Mouse (Mus musculus) limb, embryonic 10.5 days (tissue): ENCODE results near the gene Lilr4b. TPM values are rescaled to one million over a fixed set of nuclear protein-coding genes. Genes with fewer than 3 reads are reported as not detected.
"Not testable (repeated sequence)": the region's sequence is repeated elsewhere in the genome, so short reads cannot be mapped to it uniquely, and the experiment has no call there.

Experiments
- DNase-seq: peaks from one replicate; pipeline ENCODE4 v3.0.0-alpha.2; 2017; ENCODE audit warnings: low spot score
- H3K27ac ChIP-seq: fragments of 300-500 bp; sonication (generic); 2 replicates; pipeline ENCODE4 v1.5.1; 2016; ENCODE audit warnings: mild to moderate bottlenecking
- H3K27me3 ChIP-seq: fragments of 300-500 bp; sonication (generic); 2 replicates; pipeline ENCODE4 v1.6.1; 2016; ENCODE audit warnings: low read depth, mild to moderate bottlenecking; ENCODE audit not compliant: poor library complexity, severe bottlenecking
- H3K36me3 ChIP-seq: fragments of 300-500 bp; sonication (generic); 2 replicates; pipeline ENCODE4 v1.6.1; 2016; ENCODE audit warnings: mild to moderate bottlenecking, moderate library complexity
- H3K4me1 ChIP-seq: fragments of 300-500 bp; sonication (generic); 2 replicates; pipeline ENCODE4 v1.6.1; 2016
- H3K4me3 ChIP-seq: fragments of 300-500 bp; sonication (generic); 2 replicates; pipeline ENCODE4 v1.5.1; 2016; ENCODE audit warnings: mild to moderate bottlenecking, moderate library complexity
- H3K9me3 ChIP-seq: fragments of 300-500 bp; sonication (generic); replicated peaks from 2 replicates; pipeline ENCODE4 v1.6.1; 2016; ENCODE audit warnings: mild to moderate bottlenecking
- WGBS: fragments of 180-500 bp; shearing (Covaris S2); methylation state at CpG from one replicate; pipeline ENCODE4 v1.1.7; 2016; 5-methylcytosine and 5-hydroxymethylcytosine counted together
- polyA plus RNA-seq: library from polyadenylated mRNA; unstranded; fragments of >200 nt; fragmentation: Nextera tagmentation; extraction: Ambion mirVana; gene quantifications from 2 replicates; pipeline ENCODE4 v1.2.1, GENCODE M21; 2016

Lilr4b gene
- polyA plus RNA-seq, result 0.06 TPM in 1 of 2 replicates, not detected in the other

DNA sequence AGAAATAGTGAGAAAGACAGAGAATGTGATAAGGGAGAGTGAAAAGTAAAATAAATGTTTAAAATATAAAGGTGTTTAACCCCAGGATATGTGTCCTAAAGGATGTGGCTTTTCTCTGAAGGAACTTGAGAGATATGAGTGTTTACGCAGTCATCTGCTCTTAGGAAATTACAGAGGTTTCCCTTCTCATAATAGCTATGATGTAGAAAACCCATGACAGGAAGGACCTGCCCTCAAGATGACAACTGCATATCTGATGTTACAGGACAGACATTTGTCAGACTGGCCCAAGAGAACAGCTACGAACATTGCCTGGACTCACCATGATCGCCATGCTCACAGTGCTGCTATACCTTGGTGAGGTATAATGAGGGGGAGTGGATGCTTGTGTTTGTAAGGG, at the start of gene Lilr4b, which contains the start of gene Gm49339:
Lilr4b (plus strand) TSS at position 236 of the 400 bp plus-strand sequence.
Gm49339 (plus strand) TSS at position 216 of the 400 bp plus-strand sequence.
- not testable (repeated sequence) for H3K9me3 ChIP-seq, H3K36me3 ChIP-seq, H3K4me1 ChIP-seq

DNA sequence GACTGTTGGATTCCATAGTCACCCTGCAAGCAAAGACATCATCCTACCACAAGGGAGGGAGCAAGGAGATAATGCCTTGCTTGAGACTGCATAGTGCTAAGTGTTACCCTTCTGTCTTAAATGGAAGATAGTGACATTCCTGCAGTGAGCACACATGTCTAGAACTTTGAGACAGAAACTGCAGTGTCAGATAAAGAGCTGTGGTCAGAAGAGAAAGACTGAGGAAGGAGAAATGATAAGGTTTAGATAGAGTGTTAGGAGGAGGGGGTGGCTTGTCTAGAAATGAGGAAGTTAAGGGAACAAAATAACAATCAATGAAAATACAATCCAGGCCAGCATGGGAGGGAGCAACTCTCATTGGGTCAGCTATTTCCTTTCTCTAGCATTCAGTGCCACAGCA, 47.5 kb upstream of the Lilr4b start:
- Histone ChIP-seq H3K27ac (no peak overlapping the region), H3K36me3 (no peaks in the 10 kb centered on the region), H3K27me3 (no peaks in the 10 kb centered on the region), H3K4me1 (no peaks in the 10 kb centered on the region), H3K4me3 (no peak overlapping the region), H3K9me3 (no peaks in the 10 kb centered on the region)
- no peak for DNase-seq

More for the DNA sequence above, at the start of gene Lilr4b, which contains the start of gene Gm49339:
- H3K27me3 ChIP-seq, DNase-seq, H3K27ac ChIP-seq, H3K4me3 ChIP-seq: not testable (repeated sequence)
- 100% methylated on average over 1 of the region's 3 CpGs for WGBS

DNA sequence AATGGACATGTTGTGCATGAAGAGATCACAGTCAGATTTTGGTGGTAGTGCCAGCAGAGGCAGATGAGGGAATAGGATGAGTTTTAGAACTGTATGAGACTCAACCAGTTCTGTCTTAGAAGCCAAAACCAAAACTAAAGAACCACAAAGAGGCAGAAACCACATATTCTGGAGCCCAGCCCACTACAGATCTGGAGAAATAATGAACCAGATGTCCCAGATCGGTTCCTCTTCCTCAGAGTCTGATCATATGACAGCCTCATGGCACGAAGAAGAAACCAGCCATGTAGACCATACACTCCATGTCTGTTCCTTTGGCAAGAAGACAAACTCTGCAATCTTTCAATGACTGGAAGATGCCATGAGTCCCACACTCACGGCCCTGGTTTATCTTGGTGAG, 44.7 kb upstream of the Lilr4b start:
- Histone ChIP-seq H3K36me3 (no peaks in the 10 kb centered on the region), H3K27ac (no peak overlapping the region), H3K27me3 (no peaks in the 10 kb centered on the region), H3K4me3 (no peak overlapping the region), H3K4me1 (no peaks in the 10 kb centered on the region), H3K9me3 (no peaks in the 10 kb centered on the region)
- no peak for DNase-seq
- WGBS, result 86% methylated on average over 3 of the region's 3 CpGs

DNA sequence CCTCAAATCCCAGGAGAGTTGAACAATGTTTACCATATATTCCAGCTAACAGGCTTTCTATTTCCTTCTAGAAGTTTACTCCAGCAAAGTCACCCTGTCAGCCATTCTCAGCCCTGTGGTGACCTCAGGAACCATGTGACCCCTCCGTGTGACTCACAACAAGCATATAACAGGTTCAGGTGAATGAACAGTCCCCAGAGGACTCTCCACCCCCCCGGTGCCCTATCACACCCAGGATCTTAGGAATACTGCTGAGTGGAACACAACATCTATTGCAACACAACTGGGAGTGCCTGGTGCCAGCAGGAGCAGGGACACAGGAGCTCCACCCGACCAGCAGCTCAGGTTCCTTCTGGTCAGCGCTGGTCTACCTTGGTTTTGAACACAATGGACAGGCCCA, 28.8 kb upstream of the Lilr4b start:
- DNase-seq, result no peak
- H3K27me3 ChIP-seq, result no peaks in the 10 kb centered on the region
- no peaks in the 10 kb centered on the region for H3K9me3 ChIP-seq
- no peak overlapping the region for H3K4me3 ChIP-seq
- 83% methylated on average over 4 of the region's 4 CpGs for WGBS
- no peaks in the 10 kb centered on the region for H3K4me1 ChIP-seq
- H3K36me3 ChIP-seq, result no peaks in the 10 kb centered on the region
- H3K27ac ChIP-seq, result no peak overlapping the region

DNA sequence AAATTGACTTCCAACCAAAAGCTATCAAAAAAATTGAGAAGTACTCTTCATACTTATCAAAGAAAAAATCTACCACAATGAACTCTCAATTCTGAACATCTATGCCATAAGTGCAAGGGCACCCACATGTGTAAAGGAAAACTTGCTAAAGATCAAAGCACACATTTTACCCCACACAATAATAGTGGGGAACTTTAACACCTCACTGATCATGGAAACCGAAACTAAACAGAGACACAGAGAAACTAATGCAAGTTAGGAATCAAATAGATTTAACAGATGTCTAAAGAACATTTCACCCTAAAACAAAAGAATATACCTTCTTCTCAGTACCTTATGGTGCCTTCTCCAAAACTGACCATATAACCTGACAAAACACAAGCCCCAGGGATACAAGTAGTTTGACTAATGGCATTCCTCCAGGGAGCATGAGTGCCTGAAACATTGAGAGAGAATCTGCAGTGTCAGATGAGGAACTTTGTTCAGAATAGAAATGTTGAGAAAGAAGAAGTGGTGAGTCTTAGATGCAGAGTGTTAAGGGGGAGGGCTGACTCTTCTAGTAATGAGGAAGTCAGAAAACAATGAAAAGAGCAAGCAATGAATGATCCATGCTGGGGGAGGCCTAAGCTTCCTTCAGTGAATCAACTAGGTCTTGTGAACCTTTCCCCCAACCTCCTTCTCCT, 26.7 kb upstream of the Lilr4b start:
- H3K4me1 ChIP-seq, result no peaks in the 10 kb centered on the region
- no peak overlapping the region for H3K27ac ChIP-seq
- H3K9me3 ChIP-seq, result no peaks in the 10 kb centered on the region
- H3K36me3 ChIP-seq, result no peaks in the 10 kb centered on the region
- no peak overlapping the region for H3K4me3 ChIP-seq
- no peak for DNase-seq
- 90% methylated on average over 1 of the region's 1 CpGs for WGBS
- H3K27me3 ChIP-seq, result no peaks in the 10 kb centered on the region

DNA sequence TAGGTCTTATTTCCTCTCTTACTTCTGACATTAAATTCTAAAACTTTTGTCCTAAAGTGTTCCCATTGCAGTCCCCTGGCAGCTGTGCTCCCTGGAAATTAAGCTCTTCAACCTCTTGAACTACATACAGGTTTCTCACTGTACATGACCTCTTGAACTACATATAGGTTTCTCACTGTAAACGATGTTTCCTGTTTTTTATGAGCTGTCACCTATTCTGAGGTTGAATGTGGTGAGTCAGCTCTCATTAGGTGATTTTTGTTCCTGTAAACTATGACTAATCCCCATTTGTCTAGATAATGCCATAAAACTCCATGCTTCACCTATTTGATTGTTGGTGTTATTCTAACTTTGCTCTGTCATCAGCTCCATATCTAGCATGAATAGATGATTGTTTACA, 26.1 kb upstream of the Lilr4b start:
- WGBS, result 81% methylated on average over 1 of the region's 1 CpGs
- no peak overlapping the region for H3K4me3 ChIP-seq

DNA sequence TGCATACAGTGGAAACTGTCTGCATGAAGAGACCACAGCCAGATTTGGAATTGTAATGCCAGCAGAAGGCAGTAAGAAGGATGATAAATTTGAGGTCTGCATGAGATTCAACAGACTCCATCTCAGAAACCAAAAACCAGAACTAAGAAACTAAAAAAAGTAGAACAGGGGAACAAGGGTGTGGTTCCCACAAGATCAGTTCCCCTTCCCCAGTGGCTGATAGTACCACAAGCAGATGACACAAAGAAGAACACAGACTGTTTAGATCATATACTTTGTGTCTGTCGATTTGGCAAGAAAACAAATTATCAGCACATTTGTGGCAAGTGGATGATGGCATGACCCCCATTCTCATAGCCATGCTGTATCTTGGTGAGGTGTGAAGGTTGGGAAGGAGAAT, 24.7 kb upstream of the Lilr4b start:
- Histone ChIP-seq H3K4me1 (no peaks in the 10 kb centered on the region), H3K4me3 (no peak overlapping the region), H3K27me3 (no peaks in the 10 kb centered on the region), H3K9me3 (no peaks in the 10 kb centered on the region), H3K36me3 (no peaks in the 10 kb centered on the region), H3K27ac (no peak overlapping the region)
- no peak for DNase-seq
- 93% methylated on average over 1 of the region's 1 CpGs for WGBS

More for the DNA sequence above, 26.1 kb upstream of the Lilr4b start:
- Histone ChIP-seq H3K27me3 (no peaks in the 10 kb centered on the region), H3K27ac (no peak overlapping the region), H3K9me3 (no peaks in the 10 kb centered on the region), H3K36me3 (no peaks in the 10 kb centered on the region), H3K4me1 (no peaks in the 10 kb centered on the region)
- no peak for DNase-seq

DNA sequence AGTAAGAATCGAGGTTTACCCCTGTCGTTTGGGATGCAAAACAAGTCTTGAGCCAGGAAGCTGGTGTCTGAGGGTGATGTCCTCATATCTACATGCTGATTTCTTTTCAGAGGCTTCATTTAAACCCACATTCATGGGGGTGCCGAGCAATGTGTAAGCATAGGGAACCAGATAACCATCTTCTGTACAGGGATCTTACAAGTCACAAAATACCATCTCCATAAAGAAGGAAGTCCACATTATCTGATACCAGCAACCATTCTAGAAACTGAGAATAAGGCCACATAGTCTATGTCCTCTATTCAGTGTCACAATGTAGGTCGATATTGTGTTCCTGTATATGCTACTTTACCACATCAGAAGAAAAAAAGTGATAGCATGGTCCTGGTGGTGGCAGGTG, 24.1 kb upstream of the Lilr4b start:
- H3K27me3 ChIP-seq, result no peaks in the 10 kb centered on the region
- no peak overlapping the region for H3K27ac ChIP-seq
- H3K4me3 ChIP-seq, result no peak overlapping the region
- no peaks in the 10 kb centered on the region for H3K4me1 ChIP-seq
- no peaks in the 10 kb centered on the region for H3K9me3 ChIP-seq
- DNase-seq, result no peak
- H3K36me3 ChIP-seq, result no peaks in the 10 kb centered on the region
- whole genome bisulfite sequencing, result 85% methylated on average over 4 of the region's 4 CpGs

DNA sequence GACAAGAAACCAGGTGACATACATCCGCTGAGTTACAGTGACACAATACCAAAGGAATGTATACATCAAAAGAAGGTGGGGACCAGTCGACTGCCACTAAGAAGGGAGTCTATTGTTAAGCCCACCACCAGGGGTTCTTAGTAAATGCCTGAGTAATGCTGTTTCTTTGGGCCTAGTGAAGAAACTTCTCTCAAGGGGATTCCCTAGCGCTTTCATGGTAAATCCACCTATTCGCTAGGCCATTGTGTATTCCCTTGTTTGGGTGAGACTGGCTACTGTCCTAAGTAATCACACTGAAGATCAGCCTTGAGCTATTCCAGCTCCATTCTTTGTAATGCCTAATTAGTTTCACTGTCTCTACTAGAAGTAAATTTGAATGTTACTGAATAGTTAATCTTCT, 16.6 kb upstream of the Lilr4b start:
- H3K27me3 ChIP-seq, H3K36me3 ChIP-seq, H3K4me1 ChIP-seq, H3K27ac ChIP-seq, H3K9me3 ChIP-seq, DNase-seq, H3K4me3 ChIP-seq: not testable (repeated sequence)
- 67% methylated on average over 4 of the region's 4 CpGs for WGBS

DNA sequence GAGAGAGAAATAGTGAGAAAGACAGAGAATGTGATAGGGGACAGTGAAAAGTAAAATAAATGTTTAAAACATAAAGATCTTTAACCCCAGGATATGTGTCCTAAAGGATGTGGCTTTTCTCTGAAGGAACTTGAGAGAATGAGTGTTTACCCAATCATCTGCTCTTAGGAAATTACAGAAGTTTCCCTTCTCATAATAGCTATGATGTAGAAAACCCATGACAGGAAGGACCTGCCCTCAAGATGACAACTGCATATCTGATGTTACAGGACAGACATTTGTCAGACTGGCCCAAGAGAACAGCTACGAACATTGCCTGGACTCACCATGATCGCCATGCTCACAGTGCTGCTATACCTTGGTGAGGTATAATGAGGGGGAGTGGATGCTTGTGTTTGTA, 10.3 kb downstream of the Lilr4b start, which contains the start of gene Lilrb4a:
Lilrb4a (plus strand) TSS at position 266 of the 400 bp plus-strand sequence.
- not testable (repeated sequence) for H3K36me3 ChIP-seq, H3K27me3 ChIP-seq, H3K4me1 ChIP-seq, H3K27ac ChIP-seq, H3K9me3 ChIP-seq, H3K4me3 ChIP-seq, DNase-seq
- no CpG with 5 or more reads among the region's 2 CpGs for WGBS

DNA sequence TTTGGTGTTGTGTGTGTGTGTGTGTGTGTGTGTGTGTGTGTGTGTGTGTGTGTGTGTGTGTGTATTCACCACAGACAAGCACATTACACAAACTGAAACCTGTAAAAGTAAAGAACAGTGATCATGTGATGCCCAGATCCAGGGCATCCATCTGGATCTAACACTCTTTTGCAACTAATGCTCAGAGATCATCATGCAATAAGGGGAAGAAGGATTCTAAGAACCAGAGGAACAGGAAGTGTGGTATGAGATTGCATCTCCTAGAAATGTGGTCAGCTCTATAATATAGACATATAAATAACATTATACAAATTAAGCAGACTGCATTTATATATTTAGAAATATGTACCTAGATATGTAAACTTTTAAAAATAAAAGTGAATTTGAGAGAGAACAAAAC, 39.6 kb downstream of the Lilr4b start:
- H3K27me3 ChIP-seq, result no peaks in the 10 kb centered on the region
- H3K27ac ChIP-seq, result no peak overlapping the region
- no peak for DNase-seq
- no peaks in the 10 kb centered on the region for H3K36me3 ChIP-seq
- no peaks in the 10 kb centered on the region for H3K4me1 ChIP-seq
- H3K4me3 ChIP-seq, result no peak overlapping the region
- H3K9me3 ChIP-seq, result no peaks in the 10 kb centered on the region

DNA sequence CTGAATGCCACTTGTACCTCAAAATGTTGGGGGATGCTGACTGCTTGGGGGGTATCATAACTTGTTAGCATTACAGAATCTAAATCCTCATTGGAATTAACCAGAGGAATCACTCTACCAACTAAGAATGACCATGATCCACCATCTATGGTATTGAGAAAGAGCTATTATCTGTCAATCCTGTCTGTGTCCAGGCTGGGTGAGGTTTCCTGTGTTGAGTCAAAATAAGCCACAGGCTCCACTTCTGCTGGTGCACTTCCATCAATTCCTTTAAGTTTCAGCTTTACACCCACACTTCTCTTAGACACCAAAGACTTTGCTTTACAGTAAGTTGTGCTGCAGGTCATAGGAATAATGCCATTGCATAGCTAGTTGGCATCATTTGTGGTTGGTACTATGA, 41.0 kb downstream of the Lilr4b start:
- Histone ChIP-seq H3K9me3 (no peaks in the 10 kb centered on the region), H3K4me1 (no peaks in the 10 kb centered on the region), H3K4me3 (no peak overlapping the region), H3K27me3 (no peaks in the 10 kb centered on the region), H3K36me3 (no peaks in the 10 kb centered on the region), H3K27ac (no peak overlapping the region)
- no peak for DNase-seq

DNA sequence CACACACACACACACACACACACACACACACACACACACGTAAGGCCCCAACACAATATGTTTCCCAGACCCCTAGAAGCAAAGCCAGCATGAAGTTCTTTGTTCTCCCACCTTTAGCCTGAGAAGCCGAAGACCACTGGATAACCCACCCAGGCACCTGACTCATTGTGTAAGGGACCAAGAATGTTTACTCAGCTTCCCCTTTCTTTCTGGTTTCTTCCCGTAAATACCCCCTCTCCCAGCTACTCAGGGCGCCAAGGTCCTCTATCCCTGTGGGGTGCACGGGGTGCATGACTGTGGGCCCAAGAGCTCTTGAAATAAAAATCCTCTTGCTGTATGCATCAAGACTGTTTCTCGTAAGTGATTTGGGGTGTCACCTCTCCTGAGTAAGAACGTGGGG, 45.7 kb downstream of the Lilr4b start:
- Histone ChIP-seq H3K4me3 (no peak overlapping the region), H3K9me3 (no peaks in the 10 kb centered on the region), H3K27me3 (no peaks in the 10 kb centered on the region), H3K27ac (no peak overlapping the region), H3K36me3 (no peaks in the 10 kb centered on the region), H3K4me1 (no peaks in the 10 kb centered on the region)
- no peak for DNase-seq
- WGBS, result 83% methylated on average over 7 of the region's 7 CpGs

GRCm38 (mm10) chr10:51526633-51527032, 46.2 kb downstream of the Lilr4b start:
- Histone ChIP-seq H3K9me3 (no peaks in the 10 kb centered on the region), H3K36me3 (no peaks in the 10 kb centered on the region), H3K4me1 (no peaks in the 10 kb centered on the region), H3K27ac (no peak overlapping the region), H3K4me3 (no peak overlapping the region), H3K27me3 (no peaks in the 10 kb centered on the region)
- WGBS, result 81% methylated on average over 4 of the region's 4 CpGs
- no peak for DNase-seq
